Mouse (Mus musculus): Measurements from ENCODE around the gene Siae. TPM values are rescaled to one million over a fixed set of nuclear protein-coding genes. Genes with fewer than 3 reads are reported as not detected.

Siae gene
- polyA plus RNA-seq (2017; shearing (Covaris generic)): 28.9 TPM

DNA sequence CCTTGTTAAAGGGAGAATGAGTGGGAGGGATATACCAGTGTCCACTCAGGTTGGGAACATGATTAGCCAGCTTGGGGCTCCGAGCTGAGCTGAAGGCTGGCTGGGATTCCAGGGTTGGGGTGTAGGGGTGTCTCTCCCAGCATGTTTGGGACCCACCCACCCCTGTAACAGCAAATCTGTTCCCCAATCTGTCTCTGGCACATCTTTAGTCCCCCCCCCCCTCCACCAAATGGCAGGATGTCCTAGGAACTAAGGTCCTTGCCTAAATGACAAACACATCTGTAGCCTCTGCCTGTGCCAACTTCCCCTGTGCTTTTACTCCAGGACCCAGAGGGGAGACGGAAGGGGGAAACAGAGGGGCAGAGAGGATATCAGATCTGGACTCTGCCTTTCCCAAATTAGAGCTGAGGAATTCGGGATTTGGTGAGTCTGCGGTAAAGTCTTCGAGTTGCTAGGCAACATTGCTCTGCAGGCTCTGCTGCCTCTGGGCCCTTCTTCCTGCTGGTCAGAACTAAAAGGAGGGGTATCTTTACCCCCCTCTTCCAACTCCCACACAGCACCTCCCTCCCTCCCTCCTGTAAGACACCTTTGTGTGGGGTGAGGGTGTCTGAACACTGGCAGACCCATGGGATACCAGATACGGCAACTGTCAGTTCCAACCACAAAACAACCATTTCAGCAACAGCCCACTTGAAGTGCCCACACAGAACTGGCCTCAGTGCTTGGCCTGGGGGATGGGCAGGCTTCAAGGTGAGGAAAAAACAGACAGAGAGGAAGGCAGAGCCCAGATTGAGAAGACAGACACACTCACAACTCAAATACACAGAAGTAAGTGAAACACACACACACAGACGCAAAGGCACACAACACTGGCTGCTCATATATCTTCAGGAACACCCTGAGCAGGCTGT is at the start of gene Siae:
Gene Siae (plus strand): TSS at position 861 of the 911 bp plus-strand sequence.

DNA sequence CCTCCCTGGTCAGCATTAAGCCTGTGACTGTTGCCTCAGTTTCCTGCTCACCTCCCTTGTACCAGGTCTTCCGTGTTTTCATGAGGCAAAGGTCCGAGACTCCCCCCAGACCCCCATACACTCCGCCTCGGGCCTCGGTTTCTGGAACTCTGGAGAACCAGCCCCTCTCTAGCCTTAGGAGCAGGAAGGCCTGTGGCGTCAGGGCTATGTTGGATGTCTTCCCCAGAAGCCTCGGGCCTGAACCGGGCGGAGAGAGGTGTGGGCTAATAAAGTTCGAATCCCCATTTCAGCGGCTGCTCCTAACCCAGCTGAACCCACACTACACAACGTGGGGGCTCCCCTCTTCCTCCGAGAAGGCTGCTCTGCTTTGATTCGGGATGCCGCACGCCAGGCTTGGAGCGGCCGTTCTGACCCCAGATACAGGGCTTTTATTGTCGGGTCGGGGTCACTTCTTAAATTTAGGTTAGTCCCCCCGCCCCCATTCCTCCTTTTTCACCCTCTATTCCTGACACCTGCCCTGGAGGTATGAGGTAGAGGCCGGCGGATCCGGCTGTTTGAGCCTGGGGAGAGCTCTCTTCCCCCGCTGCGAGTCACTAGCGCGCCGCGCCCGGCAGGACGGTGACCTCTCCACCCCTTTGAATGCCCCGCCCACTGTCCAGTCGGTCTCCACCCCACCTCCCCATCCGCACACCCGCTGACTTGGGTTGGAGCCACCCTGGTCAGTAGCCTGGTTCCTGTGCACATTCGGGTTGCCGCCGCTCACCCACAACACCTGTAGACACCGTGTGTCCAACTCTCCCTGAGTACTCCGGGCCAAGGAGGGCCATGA is 27.9 kb upstream of the Siae start, which contains the start of gene Esam:
Gene Esam (plus strand): TSS at position 683 of the 829 bp plus-strand sequence.

DNA sequence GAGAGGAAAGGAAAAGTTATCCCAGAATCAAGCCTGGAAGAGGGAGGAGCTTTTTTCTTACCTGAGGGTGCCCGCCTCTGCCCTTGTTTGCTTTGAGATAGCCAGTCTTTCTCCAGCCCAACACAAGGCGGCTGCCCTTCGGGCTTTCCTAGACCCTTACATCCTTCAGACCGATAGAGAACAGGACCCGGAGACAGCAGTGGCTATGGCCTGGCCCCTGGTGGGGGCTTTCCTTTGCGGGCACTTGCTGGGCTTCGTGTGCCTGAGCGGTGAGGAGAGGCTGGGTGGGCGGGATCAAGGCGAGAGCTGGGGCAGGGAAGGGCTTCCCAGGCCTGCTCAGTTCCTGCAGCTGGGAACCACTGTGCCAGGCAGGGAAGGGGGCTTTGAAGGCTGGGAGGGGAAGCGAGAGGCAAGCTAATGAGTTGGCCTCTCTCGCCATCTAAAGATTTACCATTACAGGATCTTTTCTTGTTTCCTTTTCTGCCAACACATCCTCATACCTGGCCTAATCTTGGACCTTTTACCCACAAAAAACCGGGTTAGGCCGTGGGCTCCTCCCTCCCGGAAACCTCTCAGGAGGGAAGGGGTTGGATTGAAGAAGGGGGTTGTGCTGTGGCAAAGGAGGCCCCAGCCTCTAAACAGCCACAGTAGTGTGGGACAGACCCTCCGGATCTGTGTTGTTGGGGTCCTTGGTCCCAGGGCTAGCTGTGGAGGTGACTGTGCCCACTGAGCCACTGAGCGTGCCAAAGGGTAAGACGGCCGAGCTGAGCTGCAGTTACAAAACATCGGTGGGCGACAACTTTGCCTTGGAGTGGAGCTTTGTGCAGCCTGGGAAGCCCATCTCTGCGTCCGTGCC is 16.1 kb upstream of the Siae start, which contains the start of gene Vsig2:
Gene Vsig2 (plus strand): TSS at position 86 of the 856 bp plus-strand sequence.

DNA sequence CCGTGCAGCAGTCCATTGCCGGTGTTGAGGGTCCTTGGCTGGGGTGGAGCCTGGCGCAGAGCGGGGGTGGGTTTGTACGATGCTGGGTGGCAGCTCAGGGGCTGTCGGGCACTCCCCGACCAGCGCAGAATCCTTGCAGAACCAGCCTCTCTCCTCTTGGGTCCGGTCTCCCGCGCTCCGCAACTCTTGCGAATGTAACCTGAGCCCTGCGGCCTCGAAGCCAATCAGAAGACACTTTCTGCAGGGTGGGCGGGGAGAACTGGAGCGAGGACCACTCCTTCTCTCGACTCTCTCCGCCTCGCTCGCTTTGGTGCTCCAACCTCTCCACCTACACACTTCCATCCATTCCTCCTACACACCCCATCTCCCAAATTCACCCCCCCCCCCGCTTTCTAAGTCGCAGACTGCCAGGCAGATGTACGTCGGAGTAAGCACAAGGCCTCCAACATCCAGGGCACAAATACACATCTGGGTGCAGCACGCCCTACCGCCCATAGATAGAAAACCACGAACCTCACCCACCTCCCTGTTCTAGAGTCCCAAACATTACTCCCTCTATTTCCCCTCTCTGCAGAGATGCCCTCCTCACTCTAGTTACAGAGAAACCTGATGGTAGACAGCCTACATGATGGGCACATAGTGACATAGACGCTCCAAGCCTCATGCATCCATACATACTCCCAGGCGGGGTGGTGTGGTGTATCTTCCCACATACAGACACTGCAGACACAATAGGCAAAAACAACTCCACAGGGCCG is 2.8 kb upstream of the Siae start, which contains the start of gene Nrgn:
Gene Nrgn (minus strand): TSS at position 369 of the 758 bp plus-strand sequence.

DNA sequence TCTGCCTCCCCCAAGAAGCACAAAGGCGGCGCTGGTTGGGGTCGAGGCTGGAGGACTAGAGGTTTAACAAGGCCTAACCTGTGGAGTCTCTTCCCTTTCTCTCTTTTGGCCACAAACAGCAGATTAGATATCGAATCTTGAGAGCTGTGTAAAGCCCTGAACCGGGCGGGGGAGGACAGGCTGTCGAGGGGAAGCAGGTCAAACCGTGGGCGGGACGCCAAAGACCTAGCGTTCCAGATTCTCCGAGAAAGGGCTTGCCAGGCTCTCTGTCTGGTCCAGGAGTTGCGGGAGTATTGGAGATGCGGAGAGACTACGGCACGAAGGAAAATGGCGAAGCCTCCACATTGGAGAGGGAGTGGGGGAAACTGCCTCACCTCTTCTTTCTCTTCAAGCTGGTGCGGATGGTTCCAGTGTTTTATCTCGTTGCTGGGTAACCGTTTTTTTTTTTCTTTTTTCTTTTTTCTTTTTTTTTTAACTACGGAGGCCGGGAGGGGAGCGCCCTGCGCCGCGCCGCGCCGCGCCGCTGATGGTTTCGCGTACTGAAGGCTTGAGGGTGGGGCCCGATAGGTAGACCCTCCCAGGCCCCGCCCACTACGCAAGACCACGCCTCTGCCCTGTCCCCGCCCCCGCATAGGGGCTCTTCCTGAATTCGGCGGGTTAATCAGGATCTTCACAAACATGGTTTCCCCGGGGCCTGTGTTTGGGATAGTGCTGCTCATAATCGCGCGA is 57.8 kb downstream of the Siae start, which contains the start of gene Spa17:
Gene Spa17 (minus strand): TSS at position 541 of the 729 bp plus-strand sequence.

DNA sequence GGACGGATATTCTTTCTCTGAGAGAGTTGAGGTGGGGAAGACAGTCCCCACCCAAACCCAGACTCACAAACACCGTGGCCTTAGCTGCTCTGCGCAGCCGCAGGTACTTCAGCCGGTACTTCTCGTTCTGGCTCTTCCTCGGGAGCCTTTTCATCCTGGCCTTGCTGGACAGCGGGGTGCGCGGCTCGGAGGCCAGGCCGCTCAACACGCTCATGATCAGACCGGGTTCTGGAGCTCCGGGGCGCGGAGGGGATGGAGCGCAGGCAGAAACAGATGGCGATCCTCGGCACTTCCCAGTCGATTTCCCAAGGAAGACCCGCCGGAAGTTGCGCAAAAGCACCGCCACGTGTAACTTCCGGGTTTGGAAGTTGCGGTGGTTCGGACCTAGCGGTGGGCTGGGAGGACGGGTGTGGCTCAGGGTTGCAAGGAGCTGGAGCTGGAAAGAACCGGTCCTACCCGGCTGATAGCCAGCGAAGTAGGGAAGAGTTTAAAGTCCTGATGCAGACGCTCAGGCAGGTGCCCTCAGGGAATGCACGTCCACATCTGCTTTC is 101.5 kb downstream of the Siae start, which contains the start of gene Tbrg1:
Gene Tbrg1 (minus strand): TSS at position 382 of the 551 bp plus-strand sequence.

DNA sequence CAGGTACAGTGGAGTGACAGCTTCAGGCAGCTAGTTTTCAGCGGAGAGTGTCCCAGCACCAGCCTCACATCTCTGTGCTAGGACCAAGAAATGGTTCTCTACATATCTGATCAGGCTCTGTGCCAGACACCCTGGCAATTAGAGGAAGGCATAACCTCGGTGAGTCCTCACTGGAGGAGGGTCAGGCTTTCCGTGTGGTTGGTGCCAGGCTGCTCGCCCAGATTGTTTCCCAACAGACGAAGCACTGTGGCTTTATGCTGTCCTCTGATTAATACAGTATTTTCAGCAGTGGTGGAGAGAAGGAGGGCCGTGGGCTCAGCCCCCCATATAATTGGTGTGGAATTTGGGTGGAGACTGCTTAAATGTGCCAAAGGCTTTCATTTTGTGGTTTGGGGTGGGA is 113.6 kb downstream of the Siae start, which contains the start of gene Panx3:
Gene Panx3 (minus strand): TSS at position 121 of the 400 bp plus-strand sequence.

Other genes with a start within 250 kb of the Siae start
- 10.3 TPM for gene Ccdc15, start 207.3 kb upstream of the Siae start, polyA plus RNA-seq (2017; shearing (Covaris generic))
- gene Hepacam, start 188.3 kb upstream of the Siae start, polyA plus RNA-seq (2017; shearing (Covaris generic)): not detected
- not detected for gene Robo4, start 153.8 kb upstream of the Siae start, polyA plus RNA-seq (2017; shearing (Covaris generic))
- not detected for gene Robo3, start 122.5 kb upstream of the Siae start, polyA plus RNA-seq (2017; shearing (Covaris generic))
- gene Msantd2, start 66.4 kb upstream of the Siae start, polyA plus RNA-seq (2017; shearing (Covaris generic)): 7.8 TPM
- gene Esam, start 27.6 kb upstream of the Siae start, polyA plus RNA-seq (2017; shearing (Covaris generic)): not detected
- gene Vsig2, start 16.4 kb upstream of the Siae start, polyA plus RNA-seq (2017; shearing (Covaris generic)): not detected
- gene Nrgn, start 2.8 kb upstream of the Siae start, polyA plus RNA-seq (2017; shearing (Covaris generic)): 5.1 TPM
- gene Spa17, start 58.0 kb downstream of the Siae start, polyA plus RNA-seq (2017; shearing (Covaris generic)): not detected
- gene Tbrg1, start 101.6 kb downstream of the Siae start, polyA plus RNA-seq (2017; shearing (Covaris generic)): 168 TPM
- gene Panx3, start 113.5 kb downstream of the Siae start, polyA plus RNA-seq (2017; shearing (Covaris generic)): not detected
- not detected for gene Olfr160, start 160.6 kb downstream of the Siae start, polyA plus RNA-seq (2017; shearing (Covaris generic))
- gene Olfr874, start 189.4 kb downstream of the Siae start, polyA plus RNA-seq (2017; shearing (Covaris generic)): not detected
- not detected for gene Olfr875, start 216.2 kb downstream of the Siae start, polyA plus RNA-seq (2017; shearing (Covaris generic))
- not detected for gene Olfr876, start 247.3 kb downstream of the Siae start, polyA plus RNA-seq (2017; shearing (Covaris generic))

Measured in inflammation-experienced regulatory T-cells, adult 16 weeks (primary cell).